Mouse (Mus musculus) thymus, adult 2 months (tissue): ENCODE measurements around the gene Gm20388. TPM values are rescaled to one million over a fixed set of nuclear protein-coding genes. Genes with fewer than 3 reads are reported as not detected.

Source experiments
- DNase-seq: peaks from one replicate; pipeline ENCODE4 v3.0.0; 2021
- H3K27ac ChIP-seq: fragments of 200-500 bp; 2 replicates; pipeline ENCODE4 v1.5.1; 2012; ENCODE audit warnings: low read length, control low read depth; ENCODE audit not compliant: control insufficient read depth, insufficient read depth
- H3K27me3 ChIP-seq: fragments of 200-500 bp; 2 replicates; pipeline ENCODE4 v1.6.1; 2012; ENCODE audit warnings: mild to moderate bottlenecking, low read length, moderate library complexity, mixed read lengths; ENCODE audit not compliant: control insufficient read depth, insufficient read depth
- H3K36me3 ChIP-seq: fragments of 200-500 bp; 2 replicates; pipeline ENCODE4 v1.6.1; 2012; ENCODE audit warnings: mild to moderate bottlenecking, low read length, moderate library complexity; ENCODE audit not compliant: control insufficient read depth, insufficient read depth
- H3K4me1 ChIP-seq: fragments of 200-500 bp; replicated peaks from 2 replicates; pipeline ENCODE4 v1.6.1; 2012; ENCODE audit warnings: low read length; ENCODE audit not compliant: control insufficient read depth, insufficient read depth
- H3K4me3 ChIP-seq: fragments of 200-500 bp; 2 replicates; pipeline ENCODE4 v1.5.1; 2012; ENCODE audit warnings: mild to moderate bottlenecking, low read length, control low read depth, moderate library complexity; ENCODE audit not compliant: control insufficient read depth, insufficient read depth
- CTCF ChIP-seq: fragments of 200-500 bp; IDR thresholded peaks from 2 replicates; pipeline ENCODE4 v1.5.1; 2012; ENCODE audit warnings: mild to moderate bottlenecking, control low read depth, low read length, moderate library complexity, borderline replicate concordance; ENCODE audit not compliant: control insufficient read depth, poor library complexity, insufficient read depth; ENCODE audit errors: extremely low read depth
- POLR2A ChIP-seq: fragments of 200-500 bp; IDR thresholded peaks from 2 replicates; pipeline ENCODE4 v1.6.1; 2012; ENCODE audit warnings: mild to moderate bottlenecking, low read length, control low read depth, moderate library complexity; ENCODE audit not compliant: control insufficient read depth, poor library complexity, insufficient read depth; ENCODE audit errors: extremely low read depth
- WGBS: fragments of 180-500 bp; shearing (Covaris S2); methylation state at CpG from one replicate; pipeline ENCODE4 v1.1.7; 2018; 5-methylcytosine and 5-hydroxymethylcytosine counted together
- polyA plus RNA-seq: library from polyadenylated mRNA; depleted of rRNA; stranded (reverse); fragments of >200 nt; gene quantifications from 2 replicates; pipeline ENCODE4 v1.2.3, GENCODE M21; 2012

Gene Gm20388
- polyA plus RNA-seq, 1 experiment = 103 TPM

- Histone ChIP-seq H3K4me1 (peaks cover 3% of the 10 kb centered on the region; the same call in 1 of the 2 replicates), H3K36me3 (no peaks in the 10 kb centered on the region), H3K27ac (no peak overlapping the region), H3K27me3 (no peaks in the 10 kb centered on the region), H3K4me3 (no peak overlapping the region)
- peak; percentile 51 for DNase-seq
- 5% methylated on average over 21 of the region's 21 CpGs for WGBS
- peak; percentile 81 for TF ChIP-seq CTCF
- TF ChIP-seq POLR2A = no peak
Measured at GRCm38 (mm10) chr8:121382583-121383241, 1472.1 kb downstream of the Gm20388 start.

- H3K4me3 ChIP-seq = no peak overlapping the region
- H3K4me1 ChIP-seq = peaks cover 3% of the 10 kb centered on the region; the same call in 1 of the 2 replicates
- H3K36me3 ChIP-seq = no peaks in the 10 kb centered on the region
- WGBS = 68% methylated on average over 7 of the region's 7 CpGs
- H3K27ac ChIP-seq = no peak overlapping the region
- TF ChIP-seq POLR2A (no peak), CTCF (no peak)
- no peaks in the 10 kb centered on the region; the same call in 1 of the 2 replicates for H3K27me3 ChIP-seq
- no peak for DNase-seq
Measured at GRCm38 (mm10) chr8:121385540-121385939, 1474.9 kb downstream of the Gm20388 start.

- no peaks in the 10 kb centered on the region for H3K4me1 ChIP-seq
- no peak for TF ChIP-seq POLR2A
- WGBS = 16% methylated on average over 11 of the region's 11 CpGs
- H3K36me3 ChIP-seq = no peaks in the 10 kb centered on the region
- H3K27ac ChIP-seq = no peak overlapping the region
- peaks cover 3% of the 10 kb centered on the region; the same call in 1 of the 2 replicates for H3K27me3 ChIP-seq
- DNase-seq = no peak
- no peak overlapping the region for H3K4me3 ChIP-seq
Measured at GRCm38 (mm10) chr8:121390608-121391007, 1480.0 kb downstream of the Gm20388 start.

- H3K36me3 ChIP-seq = no peaks in the 10 kb centered on the region
- no peak overlapping the region for H3K4me3 ChIP-seq
- WGBS = 5% methylated on average over 9 of the region's 9 CpGs
- no peaks in the 10 kb centered on the region for H3K4me1 ChIP-seq
- no peak for DNase-seq
- no peak overlapping the region for H3K27ac ChIP-seq
- TF ChIP-seq POLR2A = no peak
- peaks cover 3% of the 10 kb centered on the region; the same call in 1 of the 2 replicates for H3K27me3 ChIP-seq
Measured at GRCm38 (mm10) chr8:121391254-121391653, 1480.6 kb downstream of the Gm20388 start.

GRCm38 (mm10) chr8:121391771-121392170 lies 1481.1 kb downstream of the Gm20388 start:
- TF ChIP-seq CTCF = no peak
- TF ChIP-seq POLR2A = no peak
- Histone ChIP-seq H3K4me1 (no peaks in the 10 kb centered on the region), H3K4me3 (no peak overlapping the region), H3K36me3 (no peaks in the 10 kb centered on the region), H3K27ac (no peak overlapping the region), H3K27me3 (peaks cover 3% of the 10 kb centered on the region; the same call in 1 of the 2 replicates)
- 5% methylated on average over 12 of the region's 12 CpGs for WGBS
- DNase-seq = no peak

- H3K4me3 ChIP-seq = no peak overlapping the region
- H3K36me3 ChIP-seq = no peaks in the 10 kb centered on the region
- DNase-seq = no peak
- H3K4me1 ChIP-seq = no peaks in the 10 kb centered on the region
- WGBS = 65% methylated on average over 10 of the region's 10 CpGs
- TF ChIP-seq POLR2A (no peak), CTCF (no peak)
- peaks cover 3% of the 10 kb centered on the region; the same call in 1 of the 2 replicates for H3K27me3 ChIP-seq
- no peak overlapping the region for H3K27ac ChIP-seq
Measured at GRCm38 (mm10) chr8:121392482-121392881, 1481.8 kb downstream of the Gm20388 start.

- no peak overlapping the region for H3K4me3 ChIP-seq
- peaks cover 3% of the 10 kb centered on the region; the same call in 1 of the 2 replicates for H3K27me3 ChIP-seq
- H3K27ac ChIP-seq = no peak overlapping the region
- no peaks in the 10 kb centered on the region for H3K4me1 ChIP-seq
- no peak for DNase-seq
- H3K36me3 ChIP-seq = no peaks in the 10 kb centered on the region
- WGBS = 17% methylated on average over 9 of the region's 9 CpGs
- TF ChIP-seq CTCF (no peak), POLR2A (no peak)
Measured at GRCm38 (mm10) chr8:121393111-121393510, 1482.5 kb downstream of the Gm20388 start.
